Mouse (Mus musculus) limb, embryonic 14.5 days (tissue): ENCODE results near the gene Zfp423. TPM values are rescaled to one million over a fixed set of nuclear protein-coding genes. Genes with fewer than 3 reads are reported as not detected.

Experiments
- ATAC-seq: fragments of 200-750 bp; cut with Nextera tagmentation; 2 replicates; pipeline ENCODE4 v1.8.0; 2017; ENCODE audit warnings: low read depth, moderate number of reproducible peaks, moderate TSS enrichment; ENCODE audit not compliant: low FRiP score
- DNase-seq: peaks from one replicate; pipeline ENCODE4 v3.0.0-alpha.2; 2015; ENCODE audit warnings: low spot score
- H3K27ac ChIP-seq: fragments of 300-500 bp; sonication (generic); replicated peaks from 2 replicates; pipeline ENCODE4 v1.5.1; 2014; ENCODE audit warnings: low read depth, mild to moderate bottlenecking, low read length, moderate library complexity, mixed read lengths
- H3K27me3 ChIP-seq: fragments of 300-500 bp; sonication (generic); 2 replicates; pipeline ENCODE4 v1.6.1; 2014; ENCODE audit warnings: low read length, mixed read lengths; ENCODE audit not compliant: control insufficient read depth, insufficient read depth
- H3K36me3 ChIP-seq: fragments of 300-500 bp; sonication (generic); 2 replicates; pipeline ENCODE4 v1.6.1; 2014; ENCODE audit warnings: mild to moderate bottlenecking, low read length, moderate library complexity, mixed read lengths; ENCODE audit not compliant: control insufficient read depth, insufficient read depth
- H3K4me1 ChIP-seq: fragments of 300-500 bp; sonication (generic); 2 replicates; pipeline ENCODE4 v1.6.1; 2014; ENCODE audit warnings: antibody characterized with exemption, low read length, mixed read lengths; ENCODE audit not compliant: control insufficient read depth, insufficient read depth
- H3K4me2 ChIP-seq: fragments of 300-500 bp; sonication (generic); replicated peaks from 2 replicates; pipeline ENCODE4 v1.6.1; 2014; ENCODE audit warnings: low read depth, mild to moderate bottlenecking, low read length, moderate library complexity; ENCODE audit not compliant: severe bottlenecking
- H3K4me3 ChIP-seq: fragments of 300-500 bp; sonication (generic); replicated peaks from 2 replicates; pipeline ENCODE4 v1.5.1; 2014; ENCODE audit warnings: low read length
- H3K9ac ChIP-seq: fragments of 300-500 bp; sonication (generic); 2 replicates; pipeline ENCODE4 v1.6.1; 2014; ENCODE audit warnings: mild to moderate bottlenecking, low read depth, low read length, moderate library complexity; ENCODE audit not compliant: severe bottlenecking
- H3K9me3 ChIP-seq: fragments of 300-500 bp; sonication (generic); 2 replicates; pipeline ENCODE4 v1.6.1; 2016; ENCODE audit warnings: low read length; ENCODE audit not compliant: control insufficient read depth
- POLR2A ChIP-seq: fragments of 200-500 bp; IDR thresholded peaks from 2 replicates; pipeline ENCODE4 v1.8.0; 2012; ENCODE audit warnings: inconsistent platforms, mild to moderate bottlenecking, moderate library complexity, borderline replicate concordance; ENCODE audit not compliant: insufficient read depth, insufficient read length; ENCODE audit errors: extremely low read depth
- WGBS: fragments of 180-500 bp; shearing (Covaris S2); extraction: QIAGEN DNeasy Blood & Tissue Kit; methylation state at CpG from one replicate; pipeline ENCODE4 v1.1.7; 2014; 5-methylcytosine and 5-hydroxymethylcytosine counted together
- polyA plus RNA-seq, 2 experiments: library from polyadenylated mRNA; depleted of rRNA in 1 of 2; stranded (reverse) in 1 of 2; unstranded in 1 of 2; fragments of >200 nt; fragmentation: Nextera tagmentation in 1 of 2; extraction: Ambion mirVana in 1 of 2; gene quantifications; 2 replicates each; pipeline versions ENCODE4 v1.2.1 to v1.2.3; 2012 to 2014

Gene Zfp423
- polyA plus RNA-seq, 2 experiments: 24.4 to 46.4 TPM

- Histone ChIP-seq H3K27me3 (no peaks in the 10 kb centered on the region), H3K9ac (peak overlapping the region; percentile 25; the same call in 1 of the 2 replicates), H3K9me3 (no peaks in the 10 kb centered on the region), H3K4me3 (no peak overlapping the region), H3K4me2 (peak overlapping the region; percentile 36), H3K27ac (peak overlapping the region; percentile 75), H3K36me3 (no peaks in the 10 kb centered on the region), H3K4me1 (peaks cover 36% of the 10 kb centered on the region)
- TF ChIP-seq POLR2A: no peak
- ATAC-seq: peak; percentile 32
- WGBS: 16% methylated on average over 11 of the region's 11 CpGs
- DNase-seq: peak; percentile 61
These were observed 137.2 kb downstream of the Zfp423 start for GRCm38 (mm10) chr8:87822175-87822574.

GRCm38 (mm10) chr8:87821655-87822054, 137.7 kb downstream of the Zfp423 start:
- Histone ChIP-seq H3K9me3 (no peaks in the 10 kb centered on the region), H3K4me3 (no peak overlapping the region), H3K36me3 (no peaks in the 10 kb centered on the region), H3K27me3 (no peaks in the 10 kb centered on the region), H3K9ac (no peak overlapping the region), H3K4me2 (no peak overlapping the region), H3K27ac (peak overlapping the region; percentile 75), H3K4me1 (peaks cover 36% of the 10 kb centered on the region)
- TF ChIP-seq POLR2A: no peak
- peak; percentile 68 for DNase-seq
- WGBS: 57% methylated on average over 2 of the region's 2 CpGs
- peak; percentile 68 for ATAC-seq

DNA sequence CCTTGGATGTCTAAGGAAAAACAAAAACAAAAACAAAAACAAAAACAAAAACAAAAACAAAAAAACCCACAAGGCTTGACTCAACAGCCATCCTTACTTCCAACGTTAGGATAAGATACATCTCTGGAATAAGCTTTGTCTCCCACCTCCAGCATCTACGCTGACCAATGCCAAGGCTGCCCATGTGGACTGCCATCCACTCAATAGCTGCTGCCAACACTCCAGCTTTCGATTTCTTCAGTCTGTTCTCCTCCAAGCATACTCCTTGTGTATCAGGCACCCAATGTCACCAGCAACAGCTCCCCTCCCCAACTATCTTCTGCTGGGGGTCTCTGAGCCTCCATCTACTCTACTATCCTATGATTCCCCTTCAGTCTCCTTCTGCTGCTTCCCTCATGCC, 140.1 kb downstream of the Zfp423 start:
- Histone ChIP-seq H3K27ac (no peak overlapping the region), H3K9me3 (no peaks in the 10 kb centered on the region), H3K36me3 (no peaks in the 10 kb centered on the region), H3K27me3 (no peaks in the 10 kb centered on the region), H3K4me3 (no peak overlapping the region), H3K9ac (no peak overlapping the region), H3K4me1 (peaks cover 41% of the 10 kb centered on the region), H3K4me2 (no peak overlapping the region)
- no peak for TF ChIP-seq POLR2A
- 88% methylated on average over 3 of the region's 3 CpGs for WGBS
- no peak for ATAC-seq
- DNase-seq: no peak

GRCm38 (mm10) chr8:87818506-87818905, 140.9 kb downstream of the Zfp423 start:
- no peak for DNase-seq
- Histone ChIP-seq H3K4me1 (peaks cover 38% of the 10 kb centered on the region), H3K4me3 (no peak overlapping the region), H3K9me3 (no peaks in the 10 kb centered on the region), H3K27ac (no peak overlapping the region), H3K4me2 (no peak overlapping the region), H3K9ac (no peak overlapping the region), H3K36me3 (no peaks in the 10 kb centered on the region), H3K27me3 (no peaks in the 10 kb centered on the region)
- WGBS: 84% methylated on average over 7 of the region's 7 CpGs
- ATAC-seq: no peak
- no peak for TF ChIP-seq POLR2A

GRCm38 (mm10) chr8:87816141-87816540, 143.3 kb downstream of the Zfp423 start:
- Histone ChIP-seq H3K36me3 (no peaks in the 10 kb centered on the region), H3K4me1 (peaks cover 31% of the 10 kb centered on the region), H3K27me3 (no peaks in the 10 kb centered on the region), H3K4me2 (no peak overlapping the region), H3K4me3 (no peak overlapping the region), H3K9ac (no peak overlapping the region), H3K9me3 (no peaks in the 10 kb centered on the region), H3K27ac (no peak overlapping the region)
- no peak for DNase-seq
- no peak for TF ChIP-seq POLR2A
- WGBS: 46% methylated on average over 5 of the region's 5 CpGs
- ATAC-seq: no peak; the same call in 1 of the 2 replicates

GRCm38 (mm10) chr8:87812661-87813060, 146.7 kb downstream of the Zfp423 start:
- Histone ChIP-seq H3K9me3 (no peaks in the 10 kb centered on the region), H3K9ac (peak overlapping the region; percentile 16; the same call in 1 of the 2 replicates), H3K4me3 (no peak overlapping the region), H3K27me3 (no peaks in the 10 kb centered on the region), H3K27ac (peak overlapping the region; percentile 13; the same call in 1 of the 2 replicates), H3K4me2 (no peak overlapping the region), H3K4me1 (peaks cover 27% of the 10 kb centered on the region), H3K36me3 (no peaks in the 10 kb centered on the region)
- no peak for DNase-seq
- WGBS: 72% methylated on average over 12 of the region's 12 CpGs
- ATAC-seq: no peak
- TF ChIP-seq POLR2A: no peak
